Mouse (Mus musculus): Measurements from ENCODE around the gene Top3a. TPM values are rescaled to one million over a fixed set of nuclear protein-coding genes. Genes with fewer than 3 reads are reported as not detected.
A peak's percentile ranks its signal among the peaks of the same experiment; 100 is the strongest.
"Not testable (repeated sequence)": the region's sequence is repeated elsewhere in the genome, so short reads cannot be mapped to it uniquely, and the experiment has no call there.

The Top3a gene
- total RNA-seq (2014; rRNA removed) (3.3 and 3.4 TPM in 2 replicates), polyA plus RNA-seq (2012; rRNA removed) (3.4 and 3.8 TPM in 2 replicates)

- H3K27me3 ChIP-seq (ENCODE audit: control insufficient read depth, insufficient read depth, low read length): no peaks in the 10 kb centered on the region
- peaks cover 37% of the 10 kb centered on the region for H3K4me1 ChIP-seq (ENCODE audit: control insufficient read depth, insufficient read depth, low read length)
- peaks cover 3% of the 10 kb centered on the region; the same call in 1 of the 2 replicates for H3K36me3 ChIP-seq (ENCODE audit: control insufficient read depth, insufficient read depth, low read length)
- DNase-seq (ENCODE audit: extremely low read depth, low read depth, low spot score): peak; percentile 99
- H3K27ac ChIP-seq (replicated peaks; ENCODE audit: insufficient read depth, low read depth, low read length): peak within 1 kb of the TSS; percentile 88
- peak within 1 kb of the TSS; percentile 77 for H3K4me3 ChIP-seq (ENCODE audit: insufficient read depth, low read depth, low read length)
- H3K79me2 ChIP-seq (ENCODE audit: control insufficient read depth, insufficient read depth, low read length): peaks cover 37% of the 10 kb centered on the region; the same call in 1 of the 2 replicates
- H3K9ac ChIP-seq (ENCODE audit: low read depth, low read length): peak within 1 kb of the TSS; percentile 87
- TF ChIP-seq CTCF (IDR thresholded peaks at IDR 0.05; ENCODE audit: low read depth, low read length) (no peak), POLR2A (IDR thresholded peaks at IDR 0.05; ENCODE audit: extremely low read depth, insufficient read depth, low read length) (peak; percentile 87)
- under 1% methylated on average over 62 of the region's 62 CpGs for WGBS
These were observed at the start of gene Top3a, which contains the start of gene Smcr8 for GRCm38 (mm10) chr11:60776829-60777740. Gene Top3a, minus strand, starts transcription at chr11:60777365. Gene Smcr8, plus strand, starts transcription at chr11:60777524.

GRCm38 (mm10) chr11:60826700-60827099 is 49.5 kb upstream of the Top3a start:
- no peak overlapping the region for H3K27ac ChIP-seq (replicated peaks; ENCODE audit: insufficient read depth, low read depth, low read length)
- no peak for DNase-seq (ENCODE audit: extremely low read depth, low read depth, low spot score)
- 70% methylated on average over 1 of the region's 1 CpGs for WGBS
- H3K27me3 ChIP-seq (ENCODE audit: control insufficient read depth, insufficient read depth, low read length): no peaks in the 10 kb centered on the region
- H3K36me3 ChIP-seq (ENCODE audit: control insufficient read depth, insufficient read depth, low read length): no peaks in the 10 kb centered on the region
- no peaks in the 10 kb centered on the region for H3K79me2 ChIP-seq (ENCODE audit: control insufficient read depth, insufficient read depth, low read length)
- no peak overlapping the region for H3K4me3 ChIP-seq (ENCODE audit: insufficient read depth, low read depth, low read length)
- no peak for TF ChIP-seq CTCF (IDR thresholded peaks at IDR 0.05; ENCODE audit: low read depth, low read length)
- TF ChIP-seq POLR2A (IDR thresholded peaks at IDR 0.05; ENCODE audit: extremely low read depth, insufficient read depth, low read length): no peak
- H3K9ac ChIP-seq (ENCODE audit: low read depth, low read length): no peak overlapping the region
- peaks cover 10% of the 10 kb centered on the region for H3K4me1 ChIP-seq (ENCODE audit: control insufficient read depth, insufficient read depth, low read length)

GRCm38 (mm10) chr11:60825191-60825590 is 48.0 kb upstream of the Top3a start:
- Histone ChIP-seq H3K27ac (replicated peaks; ENCODE audit: insufficient read depth, low read depth, low read length) (peak overlapping the region; percentile 91), H3K4me1 (ENCODE audit: control insufficient read depth, insufficient read depth, low read length) (peaks cover 10% of the 10 kb centered on the region), H3K79me2 (ENCODE audit: control insufficient read depth, insufficient read depth, low read length) (no peaks in the 10 kb centered on the region), H3K36me3 (ENCODE audit: control insufficient read depth, insufficient read depth, low read length) (no peaks in the 10 kb centered on the region), H3K27me3 (ENCODE audit: control insufficient read depth, insufficient read depth, low read length) (no peaks in the 10 kb centered on the region), H3K9ac (ENCODE audit: low read depth, low read length) (peak overlapping the region; percentile 66), H3K4me3 (ENCODE audit: insufficient read depth, low read depth, low read length) (no peak overlapping the region; the same call in 1 of the 2 replicates)
- peak; percentile 99 for DNase-seq (ENCODE audit: extremely low read depth, low read depth, low spot score)
- WGBS: 31% methylated on average over 3 of the region's 3 CpGs
- TF ChIP-seq POLR2A (IDR thresholded peaks at IDR 0.05; ENCODE audit: extremely low read depth, insufficient read depth, low read length): no peak
- TF ChIP-seq CTCF (IDR thresholded peaks at IDR 0.05; ENCODE audit: low read depth, low read length): no peak

GRCm38 (mm10) chr11:60823771-60824170 is 46.6 kb upstream of the Top3a start:
- peak overlapping the region; percentile 6 for H3K27ac ChIP-seq (replicated peaks; ENCODE audit: insufficient read depth, low read depth, low read length)
- H3K9ac ChIP-seq (ENCODE audit: low read depth, low read length): no peak overlapping the region
- no peaks in the 10 kb centered on the region for H3K79me2 ChIP-seq (ENCODE audit: control insufficient read depth, insufficient read depth, low read length)
- no peak for TF ChIP-seq POLR2A (IDR thresholded peaks at IDR 0.05; ENCODE audit: extremely low read depth, insufficient read depth, low read length)
- no peak for TF ChIP-seq CTCF (IDR thresholded peaks at IDR 0.05; ENCODE audit: low read depth, low read length)
- H3K4me3 ChIP-seq (ENCODE audit: insufficient read depth, low read depth, low read length): no peak overlapping the region
- DNase-seq (ENCODE audit: extremely low read depth, low read depth, low spot score): peak; percentile 90
- H3K4me1 ChIP-seq (ENCODE audit: control insufficient read depth, insufficient read depth, low read length): peaks cover 8% of the 10 kb centered on the region
- 27% methylated on average over 2 of the region's 2 CpGs for WGBS
- H3K27me3 ChIP-seq (ENCODE audit: control insufficient read depth, insufficient read depth, low read length): no peaks in the 10 kb centered on the region
- no peaks in the 10 kb centered on the region for H3K36me3 ChIP-seq (ENCODE audit: control insufficient read depth, insufficient read depth, low read length)

- TF ChIP-seq CTCF (IDR thresholded peaks at IDR 0.05; ENCODE audit: low read depth, low read length): no peak
- TF ChIP-seq POLR2A (IDR thresholded peaks at IDR 0.05; ENCODE audit: extremely low read depth, insufficient read depth, low read length): no peak
- no peak overlapping the region; the same call in 1 of the 2 replicates for H3K9ac ChIP-seq (ENCODE audit: low read depth, low read length)
- peaks cover 7% of the 10 kb centered on the region for H3K4me1 ChIP-seq (ENCODE audit: control insufficient read depth, insufficient read depth, low read length)
- WGBS: 28% methylated on average over 5 of the region's 5 CpGs
- H3K36me3 ChIP-seq (ENCODE audit: control insufficient read depth, insufficient read depth, low read length): no peaks in the 10 kb centered on the region
- peak overlapping the region; percentile 58 for H3K27ac ChIP-seq (replicated peaks; ENCODE audit: insufficient read depth, low read depth, low read length)
- peak; percentile 93 for DNase-seq (ENCODE audit: extremely low read depth, low read depth, low spot score)
- no peak overlapping the region for H3K4me3 ChIP-seq (ENCODE audit: insufficient read depth, low read depth, low read length)
- no peaks in the 10 kb centered on the region for H3K79me2 ChIP-seq (ENCODE audit: control insufficient read depth, insufficient read depth, low read length)
- no peaks in the 10 kb centered on the region for H3K27me3 ChIP-seq (ENCODE audit: control insufficient read depth, insufficient read depth, low read length)
These were observed 39.2 kb upstream of the Top3a start for GRCm38 (mm10) chr11:60816398-60816797.

- H3K27me3 ChIP-seq (ENCODE audit: control insufficient read depth, insufficient read depth, low read length); H3K36me3 ChIP-seq (ENCODE audit: control insufficient read depth, insufficient read depth, low read length); DNase-seq (ENCODE audit: extremely low read depth, low read depth, low spot score): not testable (repeated sequence)
- WGBS: 19% methylated on average over 6 of the region's 6 CpGs
- peak within 1 kb of the TSS; percentile 70 for H3K4me3 ChIP-seq (ENCODE audit: insufficient read depth, low read depth, low read length)
- peaks cover 17% of the 10 kb centered on the region for H3K4me1 ChIP-seq (ENCODE audit: control insufficient read depth, insufficient read depth, low read length)
- H3K79me2 ChIP-seq (ENCODE audit: control insufficient read depth, insufficient read depth, low read length): peaks cover 21% of the 10 kb centered on the region; the same call in 1 of the 2 replicates
- peak within 1 kb of the TSS; percentile 85 for H3K9ac ChIP-seq (ENCODE audit: low read depth, low read length)
- peak within 1 kb of the TSS; percentile 94 for H3K27ac ChIP-seq (replicated peaks; ENCODE audit: insufficient read depth, low read depth, low read length)
These were observed 34.5 kb upstream of the Top3a start, which contains the start of gene Shmt1 for GRCm38 (mm10) chr11:60811618-60812017. Gene Shmt1, minus strand, starts transcription at chr11:60811718.
